Mouse (Mus musculus): ENCODE data around the gene Ppp1r16b. TPM values are rescaled to one million over a fixed set of nuclear protein-coding genes. Genes with fewer than 3 reads are reported as not detected.

Gene Ppp1r16b
- total RNA-seq, 2 experiments from 2014 or later, result 6.9 to 11.5 TPM

DNA sequence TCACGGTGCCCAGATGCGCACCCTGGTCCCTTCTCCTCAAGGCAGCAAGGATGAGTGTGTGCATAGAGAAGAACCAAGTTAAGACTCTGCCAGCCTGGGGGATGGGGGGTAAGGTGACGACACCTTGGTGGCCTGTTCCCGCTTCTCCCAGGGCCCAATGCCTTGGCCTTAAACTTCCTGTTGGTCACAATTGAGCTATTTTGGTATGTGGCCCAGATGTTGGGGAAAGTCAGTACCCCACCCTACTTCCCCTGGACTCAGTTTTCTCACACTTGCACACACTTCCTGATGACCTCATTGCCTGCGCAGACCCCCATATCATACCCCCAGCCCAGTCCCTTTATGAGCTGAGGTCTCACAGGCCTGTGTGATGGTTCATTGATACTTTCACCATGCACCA is 23.9 kb downstream of the Ppp1r16b start:
- no peak for DNase-seq (ENCODE audit: low spot score in 2 of 2)

DNA sequence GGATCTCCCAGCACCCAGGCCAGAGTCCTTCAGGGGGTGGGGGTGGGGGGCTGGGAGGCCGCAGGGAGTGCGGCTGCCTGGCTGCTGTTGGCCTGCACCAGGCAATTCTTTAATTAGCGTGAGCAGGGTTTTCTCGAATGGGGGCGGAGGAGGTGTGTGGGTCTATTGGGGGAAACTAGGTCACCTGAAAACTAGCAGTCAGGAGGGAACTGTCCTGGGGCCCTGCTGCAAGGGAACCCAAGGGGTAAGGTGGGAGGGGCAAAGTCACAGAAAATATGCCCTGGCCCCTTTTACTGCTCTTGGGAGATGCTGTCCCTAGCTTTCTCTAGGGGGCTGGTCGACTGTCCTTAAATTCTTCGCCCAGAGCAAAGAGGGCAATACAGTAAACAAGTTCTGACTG is 24.4 kb downstream of the Ppp1r16b start:
- DNase-seq (ENCODE audit: low spot score in 2 of 2), result no peak

DNA sequence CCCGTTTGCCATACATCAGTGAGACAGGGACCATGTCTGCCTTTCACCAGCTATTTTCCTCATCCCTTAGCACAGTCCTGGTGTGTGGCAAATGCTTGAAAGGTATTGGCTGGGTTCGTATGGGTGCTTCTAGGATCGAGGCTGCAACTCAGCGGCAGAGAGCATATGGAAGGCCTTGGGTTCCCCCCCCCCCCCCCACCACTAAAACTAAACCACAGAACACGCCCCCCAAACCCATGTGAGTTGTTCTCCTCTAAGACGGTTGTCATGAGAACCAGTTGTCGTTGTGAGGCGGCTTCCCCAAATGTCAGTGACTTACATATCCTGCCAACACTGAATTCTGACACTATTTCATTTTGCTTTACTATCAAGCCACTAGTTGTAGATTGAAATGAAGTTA is 24.9 kb downstream of the Ppp1r16b start:
- no peak for DNase-seq (ENCODE audit: low spot score in 2 of 2)

- DNase-seq (ENCODE audit: low spot score in 2 of 2), result no peak
These were observed 27.0 kb downstream of the Ppp1r16b start for GRCm38 (mm10) chr2:158692191-158692590.

GRCm38 (mm10) chr2:158695811-158696210 is 30.6 kb downstream of the Ppp1r16b start:
- no peak for DNase-seq (ENCODE audit: low spot score in 2 of 2)

DNA sequence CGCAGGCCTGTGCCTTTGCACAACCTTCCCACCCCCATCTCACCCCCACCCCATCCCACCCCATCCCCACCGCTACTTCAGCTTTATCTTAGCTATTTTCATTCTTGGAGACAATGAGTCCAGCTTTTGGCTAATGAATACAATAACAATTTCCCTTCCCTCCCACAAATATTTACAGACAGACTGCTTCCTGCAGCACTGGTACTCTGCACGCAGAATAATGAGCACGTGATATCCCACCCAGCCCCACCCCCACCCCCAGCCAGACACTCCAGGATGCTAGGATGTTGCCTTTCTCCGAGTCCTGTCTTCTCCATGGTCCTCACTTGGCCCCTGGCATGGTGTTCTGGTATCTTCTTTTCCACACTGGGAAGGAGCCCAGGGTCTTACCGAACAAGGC is 31.3 kb downstream of the Ppp1r16b start:
- no peak for DNase-seq (ENCODE audit: low spot score in 2 of 2)

GRCm38 (mm10) chr2:158699908-158700307 is 34.7 kb downstream of the Ppp1r16b start:
- no peak for DNase-seq (ENCODE audit: low spot score in 2 of 2)

DNA sequence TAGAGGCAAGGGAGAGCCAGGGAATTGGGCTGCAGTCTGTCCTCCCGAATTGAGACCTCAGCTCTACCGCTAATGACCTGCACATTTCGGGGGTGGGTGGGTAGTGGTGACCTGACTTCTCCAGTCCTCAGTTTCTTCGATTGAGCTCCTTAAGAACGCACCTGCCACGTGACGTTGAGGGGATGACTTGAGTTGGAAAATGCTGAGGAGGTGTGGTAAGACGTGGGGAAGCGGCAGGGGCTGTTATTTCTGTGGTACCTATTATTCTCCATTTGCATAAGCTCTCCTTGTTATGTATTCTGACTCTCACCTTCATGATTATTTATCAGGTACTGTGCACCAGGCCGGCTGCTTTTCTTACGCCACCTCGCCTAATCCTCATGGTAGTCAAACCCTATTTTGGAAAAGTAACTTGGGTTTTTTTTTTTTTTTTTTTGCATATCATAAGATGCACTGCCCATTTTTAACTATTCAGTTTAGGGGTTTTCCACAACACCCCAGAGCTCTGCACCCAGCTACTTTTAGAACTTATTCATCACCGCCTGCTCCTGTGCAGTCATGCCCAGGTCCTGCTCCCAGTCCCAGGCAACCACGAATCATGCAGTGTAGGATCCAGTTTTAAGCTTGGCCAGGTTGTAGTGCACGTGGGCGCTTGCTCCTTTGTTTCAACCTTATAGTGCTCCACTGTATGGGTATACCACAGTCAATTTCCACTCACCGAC is 35.5 kb downstream of the Ppp1r16b start:
- no peak for DNase-seq (ENCODE audit: low spot score in 2 of 2)

- no peak for DNase-seq (ENCODE audit: low spot score in 2 of 2)
These were observed 36.3 kb downstream of the Ppp1r16b start for GRCm38 (mm10) chr2:158701505-158701904.

- no peak for DNase-seq (ENCODE audit: low spot score in 2 of 2)
These were observed 37.0 kb downstream of the Ppp1r16b start for GRCm38 (mm10) chr2:158702176-158702575.

GRCm38 (mm10) chr2:158704720-158705119 is 39.5 kb downstream of the Ppp1r16b start:
- DNase-seq (ENCODE audit: low spot score in 2 of 2), result no peak

DNA sequence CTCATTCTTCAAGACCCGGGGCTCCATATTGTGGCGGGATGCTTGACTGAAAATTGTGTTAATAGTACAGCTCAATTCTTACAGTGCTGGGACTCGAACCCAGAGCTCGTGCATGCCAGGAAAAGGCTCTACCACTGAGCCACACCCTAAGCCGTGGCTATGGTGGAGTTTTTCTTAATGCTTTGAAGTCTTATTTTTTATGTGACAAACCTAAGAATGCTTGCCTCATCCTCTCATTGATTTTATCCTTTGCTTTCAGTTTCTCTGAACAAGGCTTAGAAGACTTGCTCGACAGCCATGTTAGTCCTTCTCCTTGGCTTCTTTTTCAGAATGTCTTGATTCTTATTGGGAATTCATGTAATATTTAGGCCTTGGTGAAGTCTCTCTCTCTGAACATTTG is 40.3 kb downstream of the Ppp1r16b start:
- DNase-seq (ENCODE audit: low spot score in 2 of 2), result no peak

DNA sequence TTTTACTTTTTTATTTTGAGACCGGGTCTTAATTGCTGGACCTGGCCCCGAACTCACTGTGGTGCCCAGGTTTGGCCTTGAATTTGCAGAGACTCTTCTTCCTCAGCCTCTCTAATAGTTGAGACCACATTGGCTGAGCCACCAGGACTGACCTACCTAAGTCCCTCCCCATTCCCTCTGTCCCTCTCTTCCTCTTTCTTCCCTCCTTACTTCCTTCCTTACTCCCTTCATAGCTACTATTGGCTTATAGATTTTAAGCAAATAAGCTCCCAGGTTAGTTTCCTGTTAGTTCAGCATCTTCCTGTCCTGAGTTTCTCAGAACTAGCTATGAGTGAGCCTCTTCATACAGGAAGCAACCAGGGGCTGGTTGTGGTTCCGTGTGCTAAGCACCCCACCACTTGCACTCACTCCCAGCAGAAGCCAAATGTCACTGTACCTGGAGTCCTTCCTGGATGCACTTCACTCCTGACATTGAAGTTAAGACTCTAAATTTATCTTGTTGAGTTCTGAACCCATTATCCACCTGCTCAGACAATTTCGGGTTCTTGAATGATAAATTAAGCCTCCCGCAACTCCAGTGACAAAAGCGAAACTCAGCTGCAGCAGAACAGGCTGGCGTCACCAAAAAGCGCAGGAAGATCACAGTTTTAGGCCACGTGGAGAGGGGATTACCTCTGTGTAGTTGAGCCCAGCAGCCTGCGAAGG is 41.7 kb downstream of the Ppp1r16b start:
- no peak for DNase-seq (ENCODE audit: low spot score in 2 of 2)

DNA sequence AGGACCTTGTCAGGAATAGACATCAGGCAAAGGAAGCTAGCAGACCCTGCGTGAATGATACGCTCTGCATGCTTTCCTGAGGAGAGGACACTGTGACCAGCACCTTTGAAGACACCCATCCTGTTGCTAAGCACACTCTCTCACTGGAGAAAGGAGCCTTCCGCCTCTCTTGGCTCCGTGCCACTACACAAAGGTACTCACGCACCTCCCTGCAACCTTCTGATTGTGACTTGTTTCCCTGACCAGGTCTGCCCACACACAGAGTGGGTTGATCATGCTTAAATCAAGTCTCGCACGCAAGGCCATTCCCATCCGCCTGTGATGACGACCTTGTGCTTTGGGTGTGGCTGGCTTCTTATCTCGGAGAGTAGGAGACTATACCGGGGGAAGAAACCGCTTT is 42.9 kb downstream of the Ppp1r16b start:
- DNase-seq (ENCODE audit: low spot score in 2 of 2), result no peak

- no peak for DNase-seq (ENCODE audit: low spot score in 2 of 2)
These were observed 46.9 kb downstream of the Ppp1r16b start for GRCm38 (mm10) chr2:158711929-158712751.

DNA sequence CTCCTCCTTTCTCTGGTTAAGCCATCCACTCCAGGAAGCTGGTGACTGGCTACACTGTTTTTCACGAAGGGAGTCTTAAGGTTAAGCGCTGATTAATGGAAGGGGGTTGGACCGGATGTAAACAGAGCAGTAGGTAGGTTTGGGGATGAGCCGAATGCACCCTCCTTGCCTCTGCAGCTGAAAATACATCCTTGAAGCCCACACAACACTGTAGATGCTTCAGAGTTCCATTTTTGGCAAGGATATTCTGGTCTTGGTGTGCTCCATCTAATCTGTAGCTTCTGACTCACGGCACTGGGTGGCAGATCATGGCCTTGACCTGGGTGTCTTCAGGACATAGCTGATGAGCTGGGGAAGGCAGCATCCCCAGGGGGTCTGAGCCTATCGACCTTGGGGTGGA is 49.6 kb downstream of the Ppp1r16b start:
- no peak for DNase-seq (ENCODE audit: low spot score in 2 of 2)

DNA sequence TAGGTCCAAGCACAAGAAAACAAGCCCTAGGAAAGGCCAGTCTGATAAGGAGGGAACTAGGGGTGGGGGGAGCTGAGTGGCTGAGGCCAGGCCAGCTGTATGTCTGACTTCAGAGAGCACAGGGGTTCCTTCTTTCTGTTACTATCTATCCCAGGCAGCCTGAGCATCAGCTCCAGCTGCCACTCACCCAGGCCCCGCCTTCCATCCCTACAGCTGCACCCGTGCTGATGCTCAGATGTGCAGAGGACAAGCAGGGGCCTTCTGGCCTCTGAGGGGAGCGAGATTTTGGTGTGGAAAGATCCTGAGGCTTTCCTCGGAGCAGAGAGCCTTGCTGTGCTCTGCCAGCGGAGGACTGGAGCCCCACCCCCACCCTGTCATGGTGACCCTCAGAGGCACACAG is 50.9 kb downstream of the Ppp1r16b start:
- DNase-seq (ENCODE audit: low spot score in 2 of 2), result no peak

DNA sequence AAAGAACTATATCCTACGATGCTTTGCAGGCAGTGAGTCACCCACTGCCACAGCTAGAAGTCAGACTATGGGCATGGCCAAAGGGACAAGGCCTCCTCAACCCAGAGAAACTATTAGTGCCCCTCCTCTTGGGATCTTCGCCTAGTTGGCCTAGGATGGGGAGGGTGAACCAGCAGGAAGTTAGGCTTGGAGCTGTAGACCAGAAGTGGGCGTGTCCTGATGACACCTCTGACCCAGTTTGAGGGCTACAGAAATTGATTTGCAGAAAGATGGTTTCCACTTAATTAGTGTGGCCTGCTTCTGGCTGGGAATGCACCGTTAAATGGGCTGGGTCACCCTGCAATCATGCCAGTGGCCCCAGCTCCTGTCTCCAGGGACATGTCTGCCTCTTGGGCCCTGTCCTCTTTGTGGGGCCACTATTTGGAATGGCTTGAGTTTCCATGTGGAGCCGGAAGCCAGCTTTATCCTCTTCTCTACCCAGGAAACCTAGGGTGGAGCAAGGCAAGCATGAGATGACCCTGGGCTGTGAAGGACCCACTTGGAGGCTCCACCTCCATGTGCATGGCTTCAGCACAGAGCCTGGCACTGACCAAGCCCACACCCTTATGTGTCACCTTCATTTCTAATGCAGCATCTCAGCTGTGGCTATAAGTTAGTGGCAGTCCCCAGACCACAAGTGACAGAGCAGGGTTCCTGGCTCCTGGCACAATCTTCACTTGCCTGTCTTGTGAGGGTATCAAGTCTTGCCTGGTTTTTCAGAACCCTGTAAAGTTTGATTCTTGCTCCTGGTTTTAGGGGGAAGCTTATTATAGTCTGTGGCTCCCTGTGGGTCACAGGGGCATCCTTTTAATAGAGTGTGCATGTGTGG is 52.6 kb downstream of the Ppp1r16b start:
- no peak for DNase-seq (ENCODE audit: low spot score in 2 of 2)

GRCm38 (mm10) chr2:158718816-158719549 is 53.8 kb downstream of the Ppp1r16b start:
- DNase-seq (ENCODE audit: low spot score in 2 of 2), result no peak

DNA sequence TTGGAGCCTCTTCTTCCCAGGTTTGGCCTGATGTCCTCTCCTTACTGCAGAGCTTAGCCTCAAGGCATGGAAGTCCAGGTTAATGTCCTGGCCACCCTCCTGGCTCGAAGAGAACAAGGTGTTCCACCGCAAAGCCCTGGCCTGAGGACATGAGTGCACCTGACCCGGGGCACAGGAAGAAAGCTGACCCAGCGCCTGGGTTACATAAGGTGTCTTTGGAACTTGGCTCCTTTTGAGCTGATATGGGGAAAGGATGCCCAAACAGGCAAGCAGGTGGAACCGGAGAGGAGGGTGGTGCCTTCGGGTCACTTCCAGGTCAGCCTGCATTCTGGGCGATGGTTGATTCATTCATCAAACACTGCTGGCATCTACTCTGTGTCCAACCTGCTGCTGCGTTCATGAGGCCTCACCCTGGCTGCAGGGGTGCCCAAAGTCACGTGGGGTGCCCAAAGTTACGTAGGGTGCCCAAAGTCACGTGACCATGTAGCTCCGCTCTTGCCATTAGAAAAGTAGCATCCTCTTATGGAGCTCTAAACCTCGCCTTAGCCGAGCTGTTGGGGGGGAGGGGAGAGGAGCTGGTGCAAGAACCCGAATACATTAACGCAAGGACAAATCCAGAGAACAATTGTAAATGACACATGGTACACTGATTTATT is 55.6 kb downstream of the Ppp1r16b start:
- DNase-seq (ENCODE audit: low spot score in 2 of 2), result no peak
